Mouse (Mus musculus): ENCODE data around the gene Cps1.

Gene Cps1

DNA sequence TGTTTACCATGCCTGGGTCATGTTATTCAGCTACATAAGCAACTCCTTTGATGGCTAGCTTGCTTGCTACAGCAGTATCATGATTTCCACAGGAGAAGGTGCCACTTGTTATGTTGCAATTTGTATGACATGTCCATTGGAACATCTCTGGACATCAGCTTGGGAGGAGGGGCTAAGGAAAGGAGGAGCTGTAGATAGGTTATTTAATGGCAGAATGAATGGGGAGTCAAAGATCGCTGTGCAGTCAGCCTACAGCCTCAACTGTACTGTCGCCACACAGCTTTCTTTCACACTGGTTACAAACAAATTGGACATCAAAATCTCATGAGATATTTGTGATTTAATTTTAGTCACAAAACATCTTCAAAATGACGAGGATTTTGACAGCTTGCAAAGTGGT lies at the start of gene Cps1:
Gene Cps1 (plus strand): TSS at position 230 of the 400 bp plus-strand sequence.
- no peak for DNase-seq

DNA sequence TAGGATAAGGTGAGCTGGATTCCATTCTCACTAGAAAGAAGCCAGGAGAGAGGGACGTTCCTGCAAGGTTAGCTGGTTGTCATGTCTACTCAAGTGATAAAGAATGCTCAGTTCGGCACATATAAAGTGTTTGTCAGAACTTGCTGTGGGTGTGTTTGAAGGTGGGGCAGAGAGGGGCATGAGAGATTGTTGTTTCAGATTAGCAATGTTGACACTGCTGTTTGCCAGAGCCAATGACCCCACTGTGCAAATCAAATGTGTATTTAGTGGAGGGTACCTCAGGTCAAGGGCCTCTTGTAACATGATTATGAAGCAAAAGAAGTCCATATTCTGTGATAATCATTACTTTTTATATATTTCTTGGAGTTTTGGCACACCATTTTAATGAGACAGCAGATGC lies 45.1 kb upstream of the Cps1 start:
- no peak for DNase-seq

DNA sequence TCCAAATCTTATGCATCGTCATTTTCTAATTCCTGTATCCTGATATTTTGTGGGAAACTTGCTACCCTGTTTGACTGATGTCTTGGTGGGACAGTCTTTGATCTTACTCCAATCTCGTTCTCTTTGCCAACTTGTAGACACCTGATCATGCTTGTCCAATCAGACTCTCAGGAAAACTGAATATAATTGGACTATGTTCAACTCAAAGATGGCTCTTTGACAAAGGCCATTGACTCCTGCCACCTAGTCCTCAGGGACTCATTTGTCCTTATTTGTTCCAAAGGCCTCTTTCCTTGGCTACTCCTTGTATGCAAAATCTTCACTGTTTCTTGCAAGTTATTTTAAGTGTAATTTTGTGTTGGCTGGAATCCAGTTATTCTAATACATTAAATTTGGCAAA lies 44.2 kb upstream of the Cps1 start:
- DNase-seq = no peak

DNA sequence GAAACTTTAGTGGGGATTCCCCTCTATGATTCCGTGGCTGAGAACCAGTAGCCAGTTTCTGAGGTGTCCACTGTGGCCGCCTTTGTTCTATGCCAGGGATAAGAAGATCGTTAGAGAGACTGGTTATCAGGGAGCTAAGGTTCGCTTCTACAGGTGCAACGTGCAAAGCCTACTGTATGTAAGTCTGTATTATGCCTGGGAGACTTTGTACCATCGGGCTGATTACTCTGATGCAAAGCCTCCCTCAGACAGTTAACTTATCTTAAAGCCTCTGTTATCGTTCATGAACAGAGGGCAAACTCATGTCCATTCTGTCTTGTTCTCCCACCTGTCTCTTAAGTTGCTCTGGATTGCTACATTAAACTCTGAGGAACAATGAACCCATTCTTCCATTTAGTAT lies 43.7 kb upstream of the Cps1 start:
- no peak for DNase-seq

DNA sequence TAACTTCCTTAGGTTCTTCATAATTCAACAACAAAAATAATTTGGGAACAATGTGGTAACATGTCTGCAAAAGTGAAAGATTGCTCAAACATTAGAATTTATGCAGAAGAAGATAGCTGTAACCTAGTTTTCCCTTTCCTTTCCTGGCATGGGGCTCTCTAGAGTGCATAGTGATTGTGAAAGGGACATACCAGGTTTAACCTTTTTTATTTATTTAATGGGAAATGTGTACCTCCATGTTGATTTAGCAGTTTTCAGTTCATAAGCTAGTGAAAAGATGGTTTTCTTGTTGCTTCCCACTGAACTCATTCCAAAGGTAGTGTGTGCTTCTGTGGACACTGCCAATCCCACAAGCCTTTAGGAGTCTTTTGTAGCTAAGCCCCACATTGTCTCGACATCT lies 30.4 kb upstream of the Cps1 start:
- no peak for DNase-seq

DNA sequence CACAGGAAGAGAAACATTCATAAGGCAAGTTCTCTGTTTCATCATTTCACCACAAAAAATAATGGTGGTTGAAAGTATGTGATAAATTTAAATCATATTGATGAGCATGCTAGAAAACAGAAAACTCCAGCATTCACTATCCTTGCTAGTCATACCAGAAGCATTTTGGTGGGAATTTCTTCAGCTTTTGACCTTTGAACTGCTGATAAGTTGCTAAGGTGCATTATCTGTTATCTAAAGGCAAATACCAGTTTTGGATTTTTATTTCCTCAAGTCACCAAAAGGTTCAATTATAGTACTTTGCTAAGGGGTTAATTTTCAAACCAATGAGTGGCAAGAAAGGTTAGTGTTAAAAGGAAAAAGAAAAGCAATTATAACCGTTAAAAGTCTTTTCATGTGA lies 23.6 kb upstream of the Cps1 start:
- no peak for DNase-seq

DNA sequence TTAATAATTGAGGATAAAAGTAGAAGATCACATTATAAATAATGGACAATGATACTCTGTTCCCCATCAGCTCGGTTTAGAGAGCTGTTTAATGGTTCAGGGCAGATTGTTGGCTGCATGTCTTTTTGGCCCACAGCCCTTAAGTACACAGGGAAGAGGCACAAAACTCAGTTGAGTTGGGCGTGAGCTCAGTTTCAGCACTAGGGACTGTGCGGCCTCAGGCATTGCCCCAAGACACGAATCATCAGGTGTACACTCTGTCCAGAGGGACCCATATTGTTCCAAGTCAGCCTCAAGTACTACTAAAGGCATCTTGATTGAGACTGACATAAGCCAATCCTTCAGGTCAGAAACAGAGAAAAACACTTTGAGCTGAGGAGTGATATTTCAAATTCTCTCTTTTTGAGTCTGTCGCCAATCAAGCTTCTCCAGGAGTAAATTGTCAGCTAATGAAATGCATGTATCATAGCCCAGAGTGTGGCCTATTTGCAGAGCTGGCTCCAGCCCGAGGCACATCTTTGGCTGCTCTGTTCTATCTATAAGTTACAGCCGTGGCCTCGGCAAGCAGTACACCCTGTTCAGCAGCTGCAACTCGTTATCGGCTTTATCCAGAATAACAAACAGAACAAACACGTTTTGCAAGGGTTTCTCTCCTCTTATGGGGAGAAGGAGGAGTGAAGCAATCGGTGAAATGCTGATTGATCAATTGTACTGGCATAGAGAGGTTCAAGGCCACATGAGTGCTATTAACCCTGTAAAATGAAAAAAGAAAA lies 19.2 kb upstream of the Cps1 start:
- DNase-seq = no peak

DNA sequence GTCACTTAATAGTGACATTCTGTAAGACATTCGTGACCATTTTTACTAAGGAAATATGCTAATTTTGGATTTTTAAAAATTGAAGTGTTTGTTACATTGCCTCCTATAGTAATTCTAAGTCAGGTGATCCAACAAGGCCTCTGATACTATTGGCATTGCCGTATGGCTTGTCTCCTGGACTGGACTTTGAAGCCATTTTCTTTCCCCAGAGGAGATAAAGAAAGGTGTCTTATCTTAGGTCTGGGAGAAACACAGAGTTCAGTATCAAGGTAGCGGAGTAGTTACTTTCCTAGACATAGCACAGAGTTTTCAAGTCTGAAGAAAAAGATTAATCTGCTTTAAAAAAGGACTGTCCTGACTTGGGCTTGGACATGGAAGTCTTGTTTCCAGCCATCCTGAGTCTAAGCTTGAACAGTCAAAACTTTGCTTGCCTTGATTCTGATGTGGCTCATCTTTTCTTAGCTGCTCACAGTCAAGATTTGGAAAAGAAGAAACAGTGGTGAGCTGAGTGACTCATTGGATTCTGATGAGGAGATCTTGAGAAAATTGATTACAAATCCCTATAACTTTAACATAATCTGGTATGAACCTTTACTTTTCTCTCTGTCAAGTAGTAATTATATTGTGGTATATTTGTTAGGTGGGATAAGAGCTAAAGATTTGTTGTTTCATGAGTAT lies 11.1 kb upstream of the Cps1 start:
- no peak for DNase-seq

DNA sequence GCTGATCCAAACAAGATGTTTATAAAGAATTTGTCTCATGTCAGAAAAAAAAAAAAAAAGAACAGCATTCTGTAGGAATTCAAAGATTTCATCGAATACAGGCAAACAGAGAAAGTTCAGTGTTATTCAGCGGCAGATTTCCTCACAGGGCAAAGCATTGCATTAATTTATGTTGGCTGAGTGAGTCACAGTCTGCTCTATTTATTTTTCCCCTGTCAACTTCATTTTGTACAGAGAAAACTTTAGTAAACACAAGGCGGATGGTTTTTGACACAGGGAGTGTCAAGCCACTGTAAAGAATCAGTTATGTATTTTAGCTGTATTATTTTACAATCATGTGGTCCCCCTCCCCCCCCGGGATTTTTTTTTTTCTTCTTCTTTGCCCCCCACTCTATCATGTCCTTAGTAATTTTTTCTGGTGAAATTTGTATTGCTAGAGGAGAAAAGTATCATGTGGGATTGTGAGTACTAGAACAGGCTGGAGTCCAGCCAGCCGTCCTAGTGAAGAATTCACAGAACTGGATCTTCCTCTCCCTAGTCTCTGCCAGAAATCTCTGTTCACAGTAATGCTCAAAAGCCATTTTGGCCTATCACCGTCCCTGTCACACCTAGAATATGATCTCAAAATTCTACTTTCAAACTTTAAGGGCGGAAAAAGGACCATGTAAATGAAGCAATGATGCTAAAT lies 9.3 kb upstream of the Cps1 start:
- no peak for DNase-seq

DNA sequence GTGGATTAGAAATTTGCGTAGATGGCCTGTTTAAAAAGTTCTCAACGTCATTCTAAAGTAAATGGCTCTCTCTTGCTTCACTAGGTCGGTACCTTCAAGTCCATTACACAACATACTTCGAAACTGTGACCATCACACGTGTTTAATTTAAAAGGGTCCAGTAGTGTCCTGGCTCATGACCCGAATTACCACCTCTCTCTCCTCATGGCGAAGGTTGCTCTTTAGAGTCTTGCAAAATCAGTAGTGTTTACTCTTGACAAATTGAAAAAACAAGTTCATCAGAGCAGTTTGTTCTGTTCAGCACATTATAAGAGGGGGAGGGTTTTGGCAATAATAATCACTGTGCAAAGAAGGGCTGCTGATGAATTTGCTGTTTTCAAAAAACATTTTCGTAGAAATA lies 6.3 kb upstream of the Cps1 start:
- no peak for DNase-seq

DNA sequence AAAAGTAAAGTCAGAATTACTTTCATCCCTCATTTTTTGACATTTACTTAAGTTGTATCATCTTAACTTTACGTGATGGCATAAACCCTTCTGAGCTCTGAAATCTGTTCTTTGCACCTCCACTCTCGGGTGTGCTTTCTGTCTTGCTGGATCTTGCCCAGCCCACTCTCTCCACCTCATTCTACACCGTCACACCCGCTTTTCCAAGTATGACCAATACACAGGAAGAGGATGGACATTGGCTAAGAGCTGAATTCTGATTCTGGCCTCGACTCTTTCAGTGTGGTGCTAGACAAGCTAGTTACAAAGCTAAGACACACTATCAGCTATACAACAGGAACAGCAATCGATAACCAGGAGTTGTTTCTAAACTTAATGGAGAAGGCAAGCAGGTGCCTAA lies 5.0 kb upstream of the Cps1 start:
- no peak for DNase-seq

DNA sequence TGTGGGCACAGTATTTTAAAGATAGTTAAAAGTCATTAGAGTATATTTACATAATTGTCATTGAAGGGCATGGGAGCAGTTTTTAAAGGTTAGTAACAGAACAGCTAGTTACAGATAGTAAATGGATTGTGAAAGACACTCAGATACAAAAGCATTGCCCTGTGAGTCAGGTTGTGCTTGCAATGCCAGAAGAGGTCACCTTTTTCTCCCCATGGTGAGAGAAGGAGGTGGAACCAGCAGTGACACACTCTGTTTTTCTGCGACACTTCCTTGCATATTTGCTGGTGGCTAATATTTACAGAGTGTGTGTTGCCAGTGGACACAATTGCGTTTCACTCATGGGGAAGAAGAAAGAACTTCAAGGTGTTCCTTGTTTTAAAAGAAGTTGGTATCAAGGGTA lies 2.6 kb downstream of the Cps1 start:
- DNase-seq = no peak

DNA sequence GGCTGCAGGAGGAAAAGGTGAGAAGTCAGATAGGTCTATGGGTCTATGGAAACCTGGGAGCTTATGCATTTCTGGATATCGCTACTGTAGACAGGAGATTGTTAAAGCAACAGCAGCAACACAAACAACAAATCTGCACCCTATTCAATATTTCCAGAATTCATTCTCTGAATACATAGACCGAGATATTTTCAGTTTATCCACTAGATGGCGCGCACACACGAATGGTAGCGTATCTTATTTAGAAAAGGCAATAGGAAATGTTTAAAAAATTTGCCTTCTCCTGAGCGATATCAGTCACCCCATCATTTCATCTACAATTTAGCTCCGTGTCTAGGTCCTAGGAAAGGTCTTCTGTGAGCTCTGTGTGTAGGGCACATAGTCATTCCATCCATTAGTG lies 21.1 kb downstream of the Cps1 start:
- no peak for DNase-seq

DNA sequence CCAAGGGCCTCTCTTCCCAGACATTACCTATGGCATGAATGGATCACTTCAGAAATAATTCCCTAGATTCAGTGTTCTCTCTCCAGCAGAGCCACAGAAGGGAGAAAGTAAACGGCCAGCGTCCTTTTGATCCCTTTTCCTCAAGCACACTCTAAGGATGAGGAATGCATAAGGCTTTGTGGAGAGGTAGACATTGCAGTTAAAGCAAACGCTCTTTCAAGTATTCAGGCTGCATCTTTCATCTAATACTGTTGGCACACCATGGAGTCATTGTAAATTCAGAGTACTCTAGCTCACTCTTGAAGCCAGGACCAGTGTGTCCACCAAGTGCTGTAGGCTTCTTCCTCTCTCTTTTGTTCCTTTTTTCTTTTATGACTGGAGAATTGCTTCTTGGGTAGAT lies 28.4 kb downstream of the Cps1 start:
- DNase-seq = no peak

DNA sequence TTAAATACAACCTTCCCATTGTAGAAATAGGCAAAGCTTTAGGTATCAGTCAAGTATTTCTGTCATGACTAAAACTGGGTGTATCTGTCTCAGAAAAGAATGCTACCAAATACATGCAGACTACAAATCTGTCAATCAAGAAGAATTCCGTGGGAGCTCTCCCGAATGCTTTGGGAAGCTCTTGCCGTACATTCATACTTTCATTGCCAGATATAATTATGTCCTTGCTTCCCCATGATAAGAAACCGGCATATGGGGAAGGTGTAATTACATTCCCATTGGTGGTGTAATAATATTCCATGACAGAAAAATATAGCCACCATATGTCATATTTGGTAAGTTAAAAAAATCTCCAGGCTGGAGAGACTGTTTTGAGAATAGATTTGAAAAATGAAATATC lies 44.5 kb downstream of the Cps1 start:
- no peak for DNase-seq

DNA sequence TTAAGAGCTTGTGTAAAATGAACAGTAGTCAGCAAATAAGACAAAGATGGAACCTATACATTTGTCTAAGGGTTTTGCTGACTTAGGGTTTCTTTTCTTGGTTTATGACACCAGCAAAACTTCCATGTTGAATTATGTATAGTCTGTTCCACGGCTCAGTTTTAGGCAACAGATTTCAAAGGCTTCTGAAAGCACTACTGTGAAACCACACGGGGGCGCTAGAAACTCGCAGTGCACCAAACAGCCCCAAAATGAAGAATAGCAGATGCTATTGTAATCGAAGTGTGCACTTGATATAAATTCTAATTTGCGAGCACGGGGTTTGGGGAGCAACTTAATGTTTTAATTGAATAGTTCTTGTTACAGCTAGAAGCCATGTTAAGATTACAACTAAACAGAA lies 58.3 kb downstream of the Cps1 start:
- peak; percentile 35 for DNase-seq

DNA sequence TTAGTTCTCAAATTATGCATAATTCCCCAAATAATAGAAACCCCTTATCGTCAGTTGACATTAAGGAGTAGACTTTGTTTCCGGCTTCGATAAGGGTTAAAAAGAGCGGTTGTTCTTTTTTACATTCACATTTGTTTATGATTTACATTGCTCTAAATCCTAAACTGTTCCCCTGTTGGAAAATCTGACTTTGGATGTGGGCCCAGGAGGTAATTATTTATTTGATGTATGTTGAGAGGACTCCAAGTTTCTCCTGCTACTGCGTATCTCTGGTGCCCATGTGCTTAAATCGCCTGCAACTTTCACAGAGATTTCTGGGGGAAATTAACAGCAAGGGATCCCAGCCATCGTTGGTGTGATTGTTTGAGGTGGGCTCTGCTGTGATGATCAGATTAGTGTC lies 59.4 kb downstream of the Cps1 start:
- no peak for DNase-seq

DNA sequence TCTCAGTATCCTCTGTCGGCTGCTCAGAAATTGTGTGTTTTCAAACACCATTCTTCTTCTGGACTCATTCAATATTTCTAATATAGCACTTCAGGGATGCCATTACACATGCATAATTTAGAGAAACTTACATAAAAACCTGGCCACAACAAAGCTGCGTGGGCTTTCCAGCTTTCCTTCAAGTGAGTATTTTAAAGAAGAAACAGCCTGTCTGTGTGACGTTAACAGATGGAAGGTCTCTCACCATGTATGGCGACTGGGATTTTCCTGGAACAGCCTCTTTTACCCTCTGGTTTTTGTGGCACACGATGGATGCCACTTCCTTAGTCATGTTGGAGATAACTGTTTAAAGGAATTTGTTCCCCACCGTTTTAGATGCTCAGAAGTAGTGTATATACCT lies 60.7 kb downstream of the Cps1 start:
- peak; percentile 13 for DNase-seq

DNA sequence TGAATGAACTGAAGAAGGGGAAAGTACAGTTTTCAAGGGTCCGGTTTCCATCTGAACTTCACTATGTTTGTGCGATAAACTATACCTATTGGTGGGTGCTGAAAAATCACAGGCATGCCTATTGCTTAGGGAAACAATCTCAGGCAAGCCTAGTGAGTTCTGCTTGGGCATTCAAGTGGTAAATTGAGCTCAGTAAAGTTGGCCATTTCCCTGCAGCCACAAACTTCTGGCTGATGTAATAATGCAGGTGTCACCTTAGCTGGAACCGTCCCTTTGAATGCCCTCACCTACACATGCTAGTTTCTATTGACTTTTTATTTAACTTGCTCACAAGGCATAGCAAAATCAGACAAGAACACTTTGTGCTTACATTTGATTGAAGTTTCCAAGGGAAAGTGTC lies 61.3 kb downstream of the Cps1 start:
- no peak for DNase-seq

DNA sequence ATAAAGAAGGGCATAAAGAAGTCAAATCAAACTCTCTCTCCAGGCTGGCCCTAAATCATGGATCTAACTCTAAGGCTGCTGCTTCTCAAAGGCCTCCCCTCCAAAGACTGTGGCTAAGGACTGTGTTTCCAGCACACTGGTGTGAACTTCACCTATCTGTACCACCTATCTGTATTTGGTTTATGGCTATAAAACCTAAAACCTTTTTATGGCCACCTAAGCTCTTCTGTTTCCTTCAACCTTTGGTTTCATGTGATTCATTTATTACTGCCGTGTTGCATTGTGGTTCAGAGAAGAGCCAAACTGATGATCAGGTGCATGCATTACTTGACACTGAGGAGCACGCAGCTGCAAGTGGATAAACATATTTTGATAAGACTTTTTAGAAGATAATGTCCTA lies 74.5 kb downstream of the Cps1 start:
- no peak for DNase-seq

DNA sequence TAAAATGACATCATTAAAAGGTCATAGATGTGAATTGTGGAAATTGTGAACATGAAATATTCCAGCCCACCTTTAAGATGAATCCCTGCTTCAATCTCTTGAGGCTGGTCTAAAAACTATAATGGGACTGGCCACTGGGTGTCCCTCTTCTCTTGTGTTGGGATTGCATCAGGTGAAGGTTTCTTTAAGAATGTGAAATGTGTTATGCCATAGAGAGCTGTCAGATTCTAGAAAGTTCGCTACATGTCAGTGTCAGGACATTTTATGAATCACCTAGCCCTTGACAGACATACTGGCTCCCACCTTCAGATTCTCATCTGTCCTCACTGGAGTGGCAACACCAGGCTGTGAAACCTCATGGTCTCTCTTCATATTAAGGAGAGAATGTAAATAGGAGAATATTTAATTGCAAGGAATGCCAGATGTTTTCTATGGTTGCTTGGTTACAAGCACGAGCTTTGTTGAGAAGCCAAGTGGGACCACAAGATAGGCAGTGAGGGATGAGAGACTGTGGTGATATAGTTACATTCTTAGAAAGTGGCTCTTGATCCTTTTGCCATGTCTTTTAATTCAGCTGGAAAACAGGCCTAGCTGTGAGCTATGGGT lies 95.6 kb downstream of the Cps1 start:
- peak; percentile 5 for DNase-seq

DNA sequence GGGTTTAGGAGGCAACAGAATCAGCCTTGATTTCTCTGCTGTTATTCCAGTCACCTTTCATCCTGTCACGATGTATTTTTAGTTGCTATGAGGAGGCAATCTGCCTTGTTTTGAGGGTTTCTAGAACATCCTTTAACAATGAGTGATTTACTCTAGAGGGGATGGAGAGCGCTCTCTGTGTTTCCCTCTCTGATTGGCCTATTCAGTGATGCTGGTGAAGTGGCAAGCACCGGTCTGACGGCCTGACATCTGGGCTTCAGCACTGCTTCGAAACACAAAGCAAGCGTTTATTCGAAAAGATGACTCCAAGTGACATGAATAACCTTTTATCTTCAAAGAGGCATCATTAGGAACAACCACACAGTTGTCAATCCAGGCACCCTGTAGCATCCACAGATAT lies 100.8 kb downstream of the Cps1 start:
- peak; percentile 22 for DNase-seq

DNA sequence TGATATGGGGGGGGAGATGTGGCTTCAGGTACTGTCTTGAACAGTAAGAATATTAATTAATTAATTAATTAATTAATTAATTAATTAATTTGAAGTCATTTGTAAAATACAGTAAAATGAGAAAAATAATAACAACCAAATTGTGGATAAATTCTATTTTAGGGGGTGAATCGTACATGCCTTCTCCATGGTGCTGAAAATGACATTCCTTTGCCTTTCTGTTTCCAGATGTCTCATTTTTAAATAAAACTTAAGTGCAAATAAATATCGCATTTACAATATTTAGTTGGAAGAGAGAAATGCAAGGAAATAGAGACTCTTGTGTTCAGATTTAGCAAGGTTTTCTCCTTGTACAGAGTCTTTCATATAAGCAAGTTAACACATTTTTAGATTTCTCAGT lies 112.0 kb downstream of the Cps1 start:
- no peak for DNase-seq

All from layer of hippocampus, adult 9-11 months (tissue).